Comparison of ENCODE assay signal across 8 mouse cellular contexts in genomic region chr11:106612209-106612960, GRCm38 (mm10). TPM values are rescaled to one million over a fixed set of nuclear protein-coding genes. Genes with fewer than 3 reads are reported as not detected.
DNase-seq lines count a peak whose midpoint lies in the region; ATAC-seq and TF ChIP-seq lines count a peak whose summit lies in the region.

No protein-coding gene starts in this region.

- no peaks in the 10 kb centered on the region for H3K27me3 ChIP-seq in hindbrain, embryonic 16.5 days (replicated peaks; ENCODE audit: control insufficient read depth, insufficient read depth, low read length)
- H3K27me3 ChIP-seq in spleen, adult 2 months (ENCODE audit: control insufficient read depth, insufficient read depth, low read length): no peaks in the 10 kb centered on the region

- under 1% methylated on average over 58 of the region's 67 CpGs for WGBS in hindbrain, embryonic 16.5 days
- WGBS in spleen, adult 2 months: under 1% methylated on average over 67 of the region's 67 CpGs

- TF ChIP-seq CTCF in spleen, adult 2 months (IDR thresholded peaks at IDR 0.05; ENCODE audit: extremely low read depth, insufficient read depth, insufficient read length, insufficient replicate concordance): no peak

- peak overlapping the region; percentile 89 for H3K9ac ChIP-seq in hindbrain, embryonic 16.5 days (ENCODE audit: low read depth, low read length)

- H3K4me3 ChIP-seq in hindbrain, embryonic 16.5 days (ENCODE audit: low read length): peak overlapping the region; percentile 95
- H3K4me3 ChIP-seq in spleen, adult 2 months (ENCODE audit: extremely low read depth, insufficient read depth, insufficient read length): peak overlapping the region; percentile 99

- intact Hi-C loops in left cerebral cortex, postnatal 25 days (cut with DNase I): loop anchor here (2.0 kb wide), 2 partner anchors 48 to 110 kb away; no protein-coding TSS in a partner anchor

- no peaks in the 10 kb centered on the region for H3K9me3 ChIP-seq in hindbrain, embryonic 16.5 days (ENCODE audit: control insufficient read depth, low read length)

- H3K4me2 ChIP-seq in hindbrain, embryonic 16.5 days (ENCODE audit: low read length): peak overlapping the region; percentile 84

- DNase-seq in urinary bladder, adult 18-20 months (ENCODE audit: low spot score in 2 of 2): peak; percentile 21 to 74
- no peak for DNase-seq in urinary bladder, adult 2 months (ENCODE audit: low spot score)
- peak; percentile 18 to 27 for DNase-seq in cerebellum, postnatal 4 days (ENCODE audit: low spot score in 2 of 2)
- DNase-seq in gastrocnemius, adult 18-20 months (ENCODE audit: low spot score): peak; percentile 59
- peak; percentile 46 to 54 for DNase-seq in left cerebral cortex, postnatal 25 days (ENCODE audit: low spot score in 2 of 2)
- peak; percentile 5 to 15 for DNase-seq in spleen, adult 2 months (ENCODE audit: low read depth in 1 of 2, low spot score in 2 of 2)

- no peak; the same call in 1 of the 2 replicates for TF ChIP-seq POLR2A in spleen, adult 2 months (IDR thresholded peaks at IDR 0.05; ENCODE audit: low read depth, low read length)

- no peaks in the 10 kb centered on the region for H3K36me3 ChIP-seq in hindbrain, embryonic 16.5 days (ENCODE audit: control insufficient read depth, insufficient read depth, low read length)
- no peaks in the 10 kb centered on the region for H3K36me3 ChIP-seq in spleen, adult 2 months (ENCODE audit: control insufficient read depth, insufficient read depth, low read length)

- peak overlapping the region; percentile 85 for H3K27ac ChIP-seq in hindbrain, embryonic 16.5 days (ENCODE audit: low read depth, low read length)
- peak overlapping the region; percentile 79 for H3K27ac ChIP-seq in spleen, adult 2 months (ENCODE audit: insufficient read depth, low read length)

- ATAC-seq in hindbrain, embryonic 16.5 days: no peak
- peak; percentile 12 for ATAC-seq in megakaryocyte progenitor cell, adult 5-6 weeks (replicated peaks; ENCODE audit: poor library complexity)

- peaks cover 13% of the 10 kb centered on the region for H3K4me1 ChIP-seq in hindbrain, embryonic 16.5 days (ENCODE audit: control insufficient read depth, insufficient read depth, low read depth, low read length)
- H3K4me1 ChIP-seq in spleen, adult 2 months (ENCODE audit: control insufficient read depth, insufficient read depth, insufficient read length): peaks cover 4% of the 10 kb centered on the region; the same call in 1 of the 2 replicates

RNA-seq across cellular contexts. Expression of gene Tex2, which starts 0.8 kb away (rescaled TPM):
- 16.7 and 21.2 TPM in 2 replicates for polyA plus RNA-seq in urinary bladder, adult 2 months (2012; rRNA removed)
- total RNA-seq in gastrocnemius, adult 18-20 months (2021): 10 to 100 TPM; 64.8 to 69.4 TPM
- 29.5 and 38.4 TPM in 2 replicates for polyA plus RNA-seq in hindbrain, embryonic 16.5 days (2015; fragmentation: Nextera tagmentation; extraction: Ambion mirVana)
- total RNA-seq in left cerebral cortex, postnatal 25 days (2021): 100 to 1,000 TPM; 116 to 117 TPM
- 48.2 and 52.8 TPM in 2 replicates for total RNA-seq in megakaryocyte progenitor cell, adult 5-6 weeks (2015)
- total RNA-seq in megakaryocyte progenitor cell, adult 5-6 weeks (2017): 77.8 and 78.5 TPM in 2 replicates
- polyA plus RNA-seq in spleen, adult 2 months (2012; rRNA removed): 5.8 and 6.6 TPM in 2 replicates
